Mouse (Mus musculus) myocyte (in vitro differentiated cells): ENCODE data around the gene Gm42906. TPM values are rescaled to one million over a fixed set of nuclear protein-coding genes. Genes with fewer than 3 reads are reported as not detected.

ENCODE experiments used
- H3K27me3 ChIP-seq: one replicate; pipeline ENCODE4 v1.6.1; 2011; ENCODE audit not compliant: control insufficient read depth, insufficient read depth, insufficient read length
- H3K36me3 ChIP-seq: one replicate; pipeline ENCODE4 v1.6.1; 2011; ENCODE audit not compliant: control insufficient read depth, insufficient read depth
- H3K4me2 ChIP-seq: one replicate; pipeline ENCODE4 v1.6.1; 2011; ENCODE audit warnings: low read depth, control low read depth
- H3K4me3 ChIP-seq: one replicate; pipeline ENCODE4 v1.5.1; 2011; ENCODE audit warnings: mild to moderate bottlenecking, control low read depth, moderate library complexity
- H3K79me2 ChIP-seq: one replicate; pipeline ENCODE4 v1.6.1; 2011; ENCODE audit not compliant: control insufficient read depth, insufficient read depth
- H3ac ChIP-seq: one replicate; pipeline ENCODE4 v1.6.1; 2011; ENCODE audit not compliant: control insufficient read depth, insufficient read length
- CEBPB ChIP-seq: IDR thresholded peaks from 2 replicates; pipeline ENCODE4 v1.6.1; 2011; ENCODE audit warnings: mild to moderate bottlenecking, moderate library complexity; ENCODE audit not compliant: poor library complexity, insufficient read depth, severe bottlenecking
- E2F4 ChIP-seq: IDR thresholded peaks from one replicate; pipeline ENCODE4 v1.6.1; 2011; ENCODE audit warnings: mild to moderate bottlenecking, control low read depth, moderate library complexity; ENCODE audit not compliant: insufficient read depth
- MAX ChIP-seq: IDR thresholded peaks from one replicate; pipeline ENCODE4 v1.6.1; 2011; ENCODE audit warnings: low read depth, mild to moderate bottlenecking, control low read depth
- MYOD1 ChIP-seq, 3 experiments: IDR thresholded peaks; one replicate each; pipeline ENCODE4 v1.6.1; 2011; ENCODE audit warnings: control low read depth in 2 of 3, low read depth in 2 of 3, mild to moderate bottlenecking in 2 of 3, moderate library complexity in 1 of 3; ENCODE audit not compliant: insufficient read length in 2 of 3, control insufficient read depth in 1 of 3
- MYOG ChIP-seq, 3 experiments: IDR thresholded peaks; one replicate each; pipeline ENCODE4 v1.6.1; 2011; ENCODE audit warnings: control low read depth in 2 of 3, low read depth in 2 of 3, mild to moderate bottlenecking in 2 of 3; ENCODE audit not compliant: insufficient read length in 2 of 3, control insufficient read depth in 1 of 3, insufficient read depth in 1 of 3
- POLR2A ChIP-seq: IDR thresholded peaks from one replicate; pipeline ENCODE4 v1.6.1; 2011; ENCODE audit warnings: low read depth, mild to moderate bottlenecking, control low read depth, moderate library complexity; ENCODE audit not compliant: insufficient read length
- POLR2AphosphoS2 ChIP-seq: IDR thresholded peaks from one replicate; pipeline ENCODE4 v1.6.1; 2011; ENCODE audit warnings: low read depth, control low read depth; ENCODE audit not compliant: insufficient read length
- REST ChIP-seq: IDR thresholded peaks from one replicate; pipeline ENCODE4 v1.6.1; 2011; ENCODE audit warnings: mild to moderate bottlenecking, control low read depth, moderate library complexity; ENCODE audit not compliant: insufficient read depth, insufficient read length
- SRF ChIP-seq: IDR thresholded peaks from one replicate; pipeline ENCODE4 v1.6.1; 2011; ENCODE audit warnings: low read depth; ENCODE audit not compliant: control insufficient read depth, insufficient read length
- TCF12 ChIP-seq: IDR thresholded peaks from one replicate; pipeline ENCODE4 v1.6.1; 2011; ENCODE audit warnings: mild to moderate bottlenecking, control low read depth; ENCODE audit not compliant: poor library complexity, insufficient read depth, severe bottlenecking
- TCF3 ChIP-seq: IDR thresholded peaks from one replicate; pipeline ENCODE4 v1.6.1; 2011; ENCODE audit warnings: low read depth, control low read depth; ENCODE audit not compliant: insufficient read length
- USF1 ChIP-seq: IDR thresholded peaks from one replicate; pipeline ENCODE4 v1.6.1; 2011; ENCODE audit warnings: low read depth, mild to moderate bottlenecking, control low read depth, moderate library complexity
- polyA plus RNA-seq: library from polyadenylated mRNA; unstranded; fragments of >200 nt; fragmentation: generic; extraction: Trizol; gene quantifications from one replicate; pipeline ENCODE4 v1.2.1, GENCODE M21; 2012; ENCODE audit warnings: missing spikeins

Gm42906 gene
- polyA plus RNA-seq, 1 experiment = not detected

DNA sequence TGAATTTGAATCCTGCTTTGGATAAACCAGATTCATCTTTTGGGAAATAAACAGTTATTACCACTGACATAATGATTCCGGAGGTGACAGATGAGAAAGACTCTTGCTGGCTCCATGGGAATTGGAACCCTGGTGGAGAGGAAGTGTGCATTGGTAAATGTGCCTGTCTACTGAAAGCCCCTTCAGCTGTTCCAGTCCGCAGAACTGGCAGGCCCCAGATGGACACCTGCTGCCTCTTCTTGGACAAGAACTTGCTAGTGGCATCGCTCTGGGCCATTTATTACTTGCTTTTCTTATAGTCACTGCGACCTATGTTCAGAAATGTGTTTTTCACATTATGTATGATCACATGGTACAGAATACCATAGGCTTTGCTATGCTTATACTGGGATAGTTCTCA, 197.5 kb downstream of the Gm42906 start:
- H3K79me2 ChIP-seq = no peaks in the 10 kb centered on the region
- H3K36me3 ChIP-seq = no peaks in the 10 kb centered on the region
- H3K4me2 ChIP-seq = no peak overlapping the region
- no peak overlapping the region for H3ac ChIP-seq
- TF ChIP-seq POLR2A (no peak), REST (no peak), POLR2AphosphoS2 (no peak), MAX (no peak), TCF3 (no peak), MYOG (IDR thresholded peaks at IDR 0.05; ENCODE audit: control insufficient read depth in 1 of 3, insufficient read depth in 1 of 3, insufficient read length in 2 of 3, low read depth in 2 of 3) (peak in 2 of 3 experiments; percentile 29 to 73), SRF (no peak), USF1 (no peak), MYOD1 (IDR thresholded peaks at IDR 0.05; ENCODE audit: control insufficient read depth in 1 of 3, insufficient read length in 2 of 3, low read depth in 2 of 3) (peak in 2 of 3 experiments; percentile 63 to 64), E2F4 (no peak), CEBPB (no peak), TCF12 (no peak)
- H3K27me3 ChIP-seq = no peaks in the 10 kb centered on the region
- H3K4me3 ChIP-seq = no peak overlapping the region

DNA sequence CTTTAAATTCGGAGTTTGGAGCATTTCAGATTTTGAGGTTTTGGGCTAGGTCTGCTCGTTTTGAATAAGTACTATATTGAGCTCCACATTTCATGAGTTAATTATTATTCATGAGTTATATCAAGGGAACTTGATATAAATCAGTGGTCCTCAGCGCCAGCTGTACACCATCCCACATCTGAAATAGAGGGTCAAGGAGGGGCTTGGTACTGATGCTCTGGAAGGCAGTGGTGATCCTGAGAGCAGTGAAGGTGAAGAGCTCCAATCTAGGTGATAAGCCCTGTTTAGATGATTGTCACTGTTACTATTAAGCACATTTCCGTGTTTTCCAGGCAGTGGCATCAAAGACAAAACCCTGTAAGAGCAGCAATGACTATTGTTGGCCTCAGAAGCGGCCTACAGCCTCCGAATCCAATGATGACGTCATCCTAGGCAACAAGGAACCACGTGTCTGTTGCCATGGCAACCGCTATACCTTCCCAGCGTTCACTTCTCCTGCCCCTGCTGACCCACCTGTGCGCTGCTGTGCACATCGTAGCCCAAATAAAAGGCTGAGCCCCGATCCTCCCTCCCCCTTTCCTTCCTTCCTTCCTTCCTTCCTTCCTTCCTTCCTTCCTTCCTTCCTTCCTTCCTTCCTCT, 199.5 kb downstream of the Gm42906 start:
- Histone ChIP-seq H3ac (no peak overlapping the region), H3K79me2 (no peaks in the 10 kb centered on the region), H3K4me3 (no peak overlapping the region), H3K36me3 (no peaks in the 10 kb centered on the region), H3K4me2 (no peak overlapping the region), H3K27me3 (no peaks in the 10 kb centered on the region)
- no peak for TF ChIP-seq SRF
- no peak for TF ChIP-seq MYOG (IDR thresholded peaks at IDR 0.05; ENCODE audit: control insufficient read depth in 1 of 3, insufficient read depth in 1 of 3, insufficient read length in 2 of 3, low read depth in 2 of 3)
- TF ChIP-seq TCF12 = no peak
- TF ChIP-seq CEBPB = no peak

DNA sequence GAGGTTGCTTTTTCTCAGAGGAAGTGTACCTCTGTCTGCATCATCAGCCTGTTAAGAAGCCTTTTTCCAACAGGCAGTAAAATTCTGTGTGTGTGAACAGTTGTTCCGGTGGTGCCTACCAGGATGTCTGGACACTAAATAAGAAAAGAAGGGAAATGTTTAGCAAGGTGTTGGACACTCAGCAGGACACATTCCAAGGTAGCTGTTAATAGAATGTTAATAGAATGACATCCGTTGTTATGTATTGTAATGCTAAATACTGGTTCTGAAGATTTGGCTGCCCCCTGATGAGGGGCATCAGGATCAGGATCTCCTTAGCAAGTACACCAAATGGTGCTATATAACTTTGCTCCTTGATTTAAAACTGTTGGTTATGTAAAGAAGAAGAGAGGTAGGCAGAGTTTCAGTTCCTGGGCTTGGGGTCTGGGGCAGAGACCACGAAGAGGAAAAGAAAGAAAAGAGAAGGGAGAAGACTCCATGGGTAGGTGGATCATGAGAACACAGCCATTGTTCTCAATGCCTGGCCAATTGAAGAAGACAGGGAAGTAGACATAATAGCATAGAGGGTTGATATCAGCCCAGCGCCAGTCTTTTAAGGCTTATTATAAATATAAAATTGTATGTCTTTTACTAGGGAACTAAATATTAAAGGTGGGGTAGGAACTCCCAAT, 204.1 kb downstream of the Gm42906 start:
- Histone ChIP-seq H3K79me2 (no peaks in the 10 kb centered on the region), H3ac (no peak overlapping the region)

DNA sequence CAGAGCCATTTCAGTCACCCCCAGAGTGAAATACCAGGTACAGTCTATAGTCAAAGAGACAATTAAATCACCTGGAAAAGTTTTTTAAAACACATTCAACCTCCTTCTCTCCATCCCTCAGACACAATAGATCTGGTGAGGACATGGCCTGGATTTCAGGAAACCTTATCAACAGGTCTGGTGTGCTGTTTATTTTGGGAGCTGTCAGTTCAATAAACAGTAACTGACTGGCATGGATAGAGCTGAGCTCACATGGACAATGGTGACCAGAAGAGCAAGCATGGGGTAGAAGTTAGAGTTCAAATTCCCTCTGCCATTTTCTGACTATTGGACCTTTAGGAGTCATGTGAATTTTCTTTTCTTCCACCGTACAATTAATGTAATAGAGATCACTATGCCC, 205.2 kb downstream of the Gm42906 start:
- H3K4me2 ChIP-seq = no peak overlapping the region

More for the DNA sequence above, 204.1 kb downstream of the Gm42906 start:
- Histone ChIP-seq H3K4me3 (no peak overlapping the region), H3K27me3 (no peaks in the 10 kb centered on the region), H3K36me3 (no peaks in the 10 kb centered on the region), H3K4me2 (no peak overlapping the region)
- TF ChIP-seq SRF (no peak), POLR2AphosphoS2 (no peak), MYOG (IDR thresholded peaks at IDR 0.05; ENCODE audit: control insufficient read depth in 1 of 3, insufficient read depth in 1 of 3, insufficient read length in 2 of 3, low read depth in 2 of 3) (no peak), USF1 (no peak), TCF3 (no peak), POLR2A (no peak), TCF12 (no peak), REST (no peak), MYOD1 (IDR thresholded peaks at IDR 0.05; ENCODE audit: control insufficient read depth in 1 of 3, insufficient read length in 2 of 3, low read depth in 2 of 3) (no peak), MAX (no peak), E2F4 (no peak)

DNA sequence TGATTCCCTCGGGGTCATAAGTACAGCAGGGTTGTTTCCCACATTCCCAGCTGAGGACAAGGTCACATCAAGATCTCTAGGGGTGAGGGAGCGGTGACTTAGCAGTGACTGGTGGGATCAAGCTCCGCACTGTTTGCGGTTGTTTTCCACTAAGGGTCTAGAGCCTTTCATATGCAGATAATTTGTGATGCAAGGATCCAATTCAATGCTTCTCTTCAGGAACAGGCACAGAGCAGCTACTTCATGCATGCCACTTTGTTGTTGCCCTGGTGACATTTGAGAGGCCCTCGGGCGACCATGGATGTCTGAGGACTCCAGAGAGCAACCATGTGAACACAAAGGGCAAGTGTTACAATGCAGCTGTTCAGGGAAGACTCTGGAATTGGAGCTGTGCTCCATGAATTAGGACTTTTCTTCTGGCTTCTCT, 209.3 kb downstream of the Gm42906 start:
- H3K36me3 ChIP-seq = no peaks in the 10 kb centered on the region
- no peaks in the 10 kb centered on the region for H3K27me3 ChIP-seq
- H3K4me3 ChIP-seq = no peak overlapping the region
- peak in 2 of 3 experiments; percentile 23 to 65 for TF ChIP-seq MYOG (IDR thresholded peaks at IDR 0.05; ENCODE audit: control insufficient read depth in 1 of 3, insufficient read depth in 1 of 3, insufficient read length in 2 of 3, low read depth in 2 of 3)
- TF ChIP-seq MYOD1 (IDR thresholded peaks at IDR 0.05; ENCODE audit: control insufficient read depth in 1 of 3, insufficient read length in 2 of 3, low read depth in 2 of 3) = peak; percentile 4 to 56 (median 50)
- no peak for TF ChIP-seq CEBPB
- H3K79me2 ChIP-seq = no peaks in the 10 kb centered on the region
- no peak overlapping the region for H3K4me2 ChIP-seq
- H3ac ChIP-seq = no peak overlapping the region

More for the DNA sequence above, 205.2 kb downstream of the Gm42906 start:
- H3K27me3 ChIP-seq = no peaks in the 10 kb centered on the region
- H3ac ChIP-seq = no peak overlapping the region
- TF ChIP-seq MAX (no peak), TCF12 (no peak), TCF3 (no peak)
- no peaks in the 10 kb centered on the region for H3K36me3 ChIP-seq
- H3K79me2 ChIP-seq = no peaks in the 10 kb centered on the region
- no peak overlapping the region for H3K4me3 ChIP-seq
